Mouse (Mus musculus): Measurements from ENCODE around the gene Stox2. TPM values are rescaled to one million over a fixed set of nuclear protein-coding genes. Genes with fewer than 3 reads are reported as not detected.

Gene Stox2
- polyA plus RNA-seq, 2 experiments, result 0.06 to 0.11 TPM

DNA sequence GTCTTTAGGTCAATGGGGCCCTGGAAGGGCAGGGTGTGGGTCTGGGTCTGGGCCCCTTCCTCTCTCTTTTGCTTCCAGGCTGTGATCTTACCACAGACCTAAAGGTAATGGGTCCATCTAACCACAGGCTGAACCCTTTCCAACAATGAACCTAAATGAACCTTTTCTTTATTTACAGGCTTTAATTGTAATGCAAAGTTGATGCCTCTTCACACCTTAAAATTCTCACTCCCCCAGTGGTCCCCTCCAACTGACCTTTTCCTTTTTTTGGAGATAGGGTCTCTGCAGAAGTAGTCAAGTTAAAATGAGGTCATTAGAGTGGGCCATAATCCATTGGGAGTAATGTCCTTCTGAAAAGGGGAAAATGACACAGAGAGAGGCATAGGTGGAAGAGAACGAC lies 249.8 kb downstream of the Stox2 start:
- no peak overlapping the region for H3K9ac ChIP-seq (replicated peaks)
- H3K9me3 ChIP-seq (ENCODE audit: control insufficient read depth, low read length), result no peaks in the 10 kb centered on the region
- H3K4me3 ChIP-seq (ENCODE audit: insufficient read depth in 1 of 2, low read depth in 2 of 2, low read length in 2 of 2), result no peak overlapping the region
- ATAC-seq (ENCODE audit: insufficient read depth) (no peak), DNase-seq (ENCODE audit: low read depth in 3 of 3, low spot score in 3 of 3) (no peak)
- no peaks in the 10 kb centered on the region for H3K36me3 ChIP-seq (replicated peaks; ENCODE audit: control insufficient read depth, insufficient read depth, low read depth)
- H3K27me3 ChIP-seq (ENCODE audit: control insufficient read depth, insufficient read depth, low read length), result no peaks in the 10 kb centered on the region
- no peak for TF ChIP-seq CTCF (IDR thresholded peaks at IDR 0.05; ENCODE audit: low read depth)
- no peak for TF ChIP-seq EP300 (IDR thresholded peaks at IDR 0.05; ENCODE audit: low read depth)
- H3K4me1 ChIP-seq (replicated peaks; ENCODE audit: control insufficient read depth in 2 of 2, insufficient read depth in 2 of 2, low read length in 1 of 2), result no peaks in the 10 kb centered on the region
- H3K4me2 ChIP-seq (ENCODE audit: low read depth), result no peak overlapping the region
- H3K27ac ChIP-seq, result no peak overlapping the region
- 71% methylated on average over 1 of the region's 1 CpGs for WGBS (ENCODE audit: insufficient replicate concordance)

GRCm38 (mm10) chr8:47193321-47193996 lies 252.7 kb downstream of the Stox2 start:
- H3K4me3 ChIP-seq (ENCODE audit: insufficient read depth in 1 of 2, low read depth in 2 of 2, low read length in 2 of 2), result no peak overlapping the region

GRCm38 (mm10) chr8:47191444-47192365 lies 254.5 kb downstream of the Stox2 start:
- DNase-seq (ENCODE audit: low read depth in 3 of 3, low spot score in 3 of 3), result no peak

More at GRCm38 (mm10) chr8:47193321-47193996, 252.7 kb downstream of the Stox2 start:
- no peak overlapping the region for H3K9ac ChIP-seq (replicated peaks)
- no peak for ATAC-seq (ENCODE audit: insufficient read depth)
- no peak for DNase-seq (ENCODE audit: low read depth in 3 of 3, low spot score in 3 of 3)
- no peak overlapping the region for H3K4me2 ChIP-seq (ENCODE audit: low read depth)
- no peak for TF ChIP-seq EP300 (IDR thresholded peaks at IDR 0.05; ENCODE audit: low read depth)
- TF ChIP-seq CTCF (IDR thresholded peaks at IDR 0.05; ENCODE audit: low read depth), result no peak
- no peaks in the 10 kb centered on the region for H3K36me3 ChIP-seq (replicated peaks; ENCODE audit: control insufficient read depth, insufficient read depth, low read depth)
- no peaks in the 10 kb centered on the region for H3K4me1 ChIP-seq (replicated peaks; ENCODE audit: control insufficient read depth in 2 of 2, insufficient read depth in 2 of 2, low read length in 1 of 2)
- H3K27me3 ChIP-seq (ENCODE audit: control insufficient read depth, insufficient read depth, low read length), result no peaks in the 10 kb centered on the region
- 81% methylated on average over 29 of the region's 29 CpGs for WGBS (ENCODE audit: insufficient replicate concordance)
- H3K27ac ChIP-seq, result no peak overlapping the region
- H3K9me3 ChIP-seq (ENCODE audit: control insufficient read depth, low read length), result no peaks in the 10 kb centered on the region

DNA sequence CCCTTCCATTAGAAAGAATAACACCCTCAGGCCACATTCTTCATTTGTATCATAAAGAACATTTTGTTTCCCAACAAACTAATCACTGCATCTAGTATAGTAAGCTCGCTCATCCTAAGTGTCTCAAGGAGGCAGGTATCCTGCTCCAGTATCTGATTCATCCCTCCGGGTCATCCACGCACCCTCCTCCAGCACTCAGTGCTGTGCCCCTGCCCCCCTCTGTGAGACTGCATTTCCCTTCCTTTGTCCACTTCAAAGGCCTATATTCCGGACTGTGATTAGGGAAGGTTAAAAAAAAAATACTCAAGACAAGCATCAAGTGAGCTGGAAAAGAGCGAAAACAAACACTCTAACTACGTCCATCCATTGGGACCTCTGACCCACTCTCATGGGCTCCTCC lies 260.8 kb downstream of the Stox2 start:
- Histone ChIP-seq H3K4me1 (replicated peaks; ENCODE audit: control insufficient read depth in 2 of 2, insufficient read depth in 2 of 2, low read length in 1 of 2) (no peaks in the 10 kb centered on the region), H3K27me3 (ENCODE audit: control insufficient read depth, insufficient read depth, low read length) (no peaks in the 10 kb centered on the region), H3K4me3 (ENCODE audit: insufficient read depth in 1 of 2, low read depth in 2 of 2, low read length in 2 of 2) (no peak overlapping the region), H3K9ac (replicated peaks) (no peak overlapping the region), H3K4me2 (ENCODE audit: low read depth) (no peak overlapping the region), H3K36me3 (replicated peaks; ENCODE audit: control insufficient read depth, insufficient read depth, low read depth) (no peaks in the 10 kb centered on the region), H3K9me3 (ENCODE audit: control insufficient read depth, low read length) (no peaks in the 10 kb centered on the region), H3K27ac (no peak overlapping the region)
- WGBS (ENCODE audit: insufficient replicate concordance), result 69% methylated on average over 6 of the region's 6 CpGs
- ATAC-seq (ENCODE audit: insufficient read depth), result no peak
- DNase-seq (ENCODE audit: low read depth in 3 of 3, low spot score in 3 of 3), result no peak
- TF ChIP-seq CTCF (IDR thresholded peaks at IDR 0.05; ENCODE audit: low read depth) (no peak), EP300 (IDR thresholded peaks at IDR 0.05; ENCODE audit: low read depth) (no peak)

More at GRCm38 (mm10) chr8:47191444-47192365, 254.5 kb downstream of the Stox2 start:
- Histone ChIP-seq H3K27ac (no peak overlapping the region), H3K4me3 (ENCODE audit: insufficient read depth in 1 of 2, low read depth in 2 of 2, low read length in 2 of 2) (no peak overlapping the region), H3K9me3 (ENCODE audit: control insufficient read depth, low read length) (no peaks in the 10 kb centered on the region), H3K36me3 (replicated peaks; ENCODE audit: control insufficient read depth, insufficient read depth, low read depth) (no peaks in the 10 kb centered on the region), H3K27me3 (ENCODE audit: control insufficient read depth, insufficient read depth, low read length) (no peaks in the 10 kb centered on the region), H3K4me2 (ENCODE audit: low read depth) (no peak overlapping the region), H3K4me1 (replicated peaks; ENCODE audit: control insufficient read depth in 2 of 2, insufficient read depth in 2 of 2, low read length in 1 of 2) (no peaks in the 10 kb centered on the region), H3K9ac (replicated peaks) (no peak overlapping the region)
- ATAC-seq (ENCODE audit: insufficient read depth), result no peak
- 76% methylated on average over 18 of the region's 18 CpGs for WGBS (ENCODE audit: insufficient replicate concordance)
- TF ChIP-seq EP300 (IDR thresholded peaks at IDR 0.05; ENCODE audit: low read depth) (no peak), CTCF (IDR thresholded peaks at IDR 0.05; ENCODE audit: low read depth) (no peak)
